Mouse (Mus musculus): ENCODE data around the gene Zbtb12.
"Not testable (repeated sequence)": the region's sequence is repeated elsewhere in the genome, so short reads cannot be mapped to it uniquely, and the experiment has no call there.

Zbtb12 gene

GRCm38 (mm10) chr17:34900826-34901225 is 21.5 kb downstream of the Zbtb12 start:
- not testable (repeated sequence) for DNase-seq (ENCODE audit: low read depth, low spot score)

GRCm38 (mm10) chr17:34901948-34902347 is 22.7 kb downstream of the Zbtb12 start:
- DNase-seq (ENCODE audit: low read depth, low spot score), result not testable (repeated sequence)

- no peak for DNase-seq (ENCODE audit: low read depth, low spot score)
Measured at GRCm38 (mm10) chr17:34902895-34903294, 23.6 kb downstream of the Zbtb12 start.

- no peak for DNase-seq (ENCODE audit: low read depth, low spot score)
Measured at GRCm38 (mm10) chr17:34910982-34911381, 31.7 kb downstream of the Zbtb12 start.

GRCm38 (mm10) chr17:34911945-34912351 is 32.7 kb downstream of the Zbtb12 start:
- peak; percentile 90 for DNase-seq (ENCODE audit: low read depth, low spot score)

GRCm38 (mm10) chr17:34913930-34914665 is 34.8 kb downstream of the Zbtb12 start, which contains the start of gene Slc44a4:
Slc44a4 (plus strand) TSS chr17:34914466.
- DNase-seq (ENCODE audit: low read depth, low spot score), result no peak

- no peak for DNase-seq (ENCODE audit: low read depth, low spot score)
Measured at GRCm38 (mm10) chr17:34915410-34915831, 36.1 kb downstream of the Zbtb12 start.

- DNase-seq (ENCODE audit: low read depth, low spot score), result no peak
Measured at GRCm38 (mm10) chr17:34916316-34916715, 37.0 kb downstream of the Zbtb12 start.

- no peak for DNase-seq (ENCODE audit: low read depth, low spot score)
Measured at GRCm38 (mm10) chr17:34917188-34917587, 37.9 kb downstream of the Zbtb12 start.

- DNase-seq (ENCODE audit: low read depth, low spot score), result no peak
Measured at GRCm38 (mm10) chr17:34922939-34923338, 43.7 kb downstream of the Zbtb12 start.

GRCm38 (mm10) chr17:34924258-34924657 is 45.0 kb downstream of the Zbtb12 start:
- no peak for DNase-seq (ENCODE audit: low read depth, low spot score)

- no peak for DNase-seq (ENCODE audit: low read depth, low spot score)
Measured at GRCm38 (mm10) chr17:34927306-34928019, 48.2 kb downstream of the Zbtb12 start.

- no peak for DNase-seq (ENCODE audit: low read depth, low spot score)
Measured at GRCm38 (mm10) chr17:34928841-34929240, 49.6 kb downstream of the Zbtb12 start.

- DNase-seq (ENCODE audit: low read depth, low spot score), result peak; percentile 97
Measured at GRCm38 (mm10) chr17:34931061-34931734, 51.9 kb downstream of the Zbtb12 start, which contains the start of gene Neu1. Neu1 (plus strand) TSS chr17:34931253.

- DNase-seq (ENCODE audit: low read depth, low spot score), result peak; percentile 64
Measured at GRCm38 (mm10) chr17:34931735-34932098, 52.4 kb downstream of the Zbtb12 start.

GRCm38 (mm10) chr17:34932287-34932686 is 53.0 kb downstream of the Zbtb12 start:
- DNase-seq (ENCODE audit: low read depth, low spot score), result peak; percentile 51

- no peak for DNase-seq (ENCODE audit: low read depth, low spot score)
Measured at GRCm38 (mm10) chr17:34934031-34934430, 54.7 kb downstream of the Zbtb12 start.

GRCm38 (mm10) chr17:34934830-34935229 is 55.5 kb downstream of the Zbtb12 start:
- no peak for DNase-seq (ENCODE audit: low read depth, low spot score)

GRCm38 (mm10) chr17:34937960-34938505 is 58.8 kb downstream of the Zbtb12 start:
- no peak for DNase-seq (ENCODE audit: low read depth, low spot score)

- DNase-seq (ENCODE audit: low read depth, low spot score), result no peak
Measured at GRCm38 (mm10) chr17:34941344-34942041, 62.2 kb downstream of the Zbtb12 start.

- no peak for DNase-seq (ENCODE audit: low read depth, low spot score)
Measured at GRCm38 (mm10) chr17:34943128-34943815, 64.0 kb downstream of the Zbtb12 start.
